Mouse (Mus musculus): ENCODE measurements around the gene Lhfpl2. TPM values are rescaled to one million over a fixed set of nuclear protein-coding genes. Genes with fewer than 3 reads are reported as not detected.

The Lhfpl2 gene
- polyA plus RNA-seq, 1 experiment = 22.5 TPM

DNA sequence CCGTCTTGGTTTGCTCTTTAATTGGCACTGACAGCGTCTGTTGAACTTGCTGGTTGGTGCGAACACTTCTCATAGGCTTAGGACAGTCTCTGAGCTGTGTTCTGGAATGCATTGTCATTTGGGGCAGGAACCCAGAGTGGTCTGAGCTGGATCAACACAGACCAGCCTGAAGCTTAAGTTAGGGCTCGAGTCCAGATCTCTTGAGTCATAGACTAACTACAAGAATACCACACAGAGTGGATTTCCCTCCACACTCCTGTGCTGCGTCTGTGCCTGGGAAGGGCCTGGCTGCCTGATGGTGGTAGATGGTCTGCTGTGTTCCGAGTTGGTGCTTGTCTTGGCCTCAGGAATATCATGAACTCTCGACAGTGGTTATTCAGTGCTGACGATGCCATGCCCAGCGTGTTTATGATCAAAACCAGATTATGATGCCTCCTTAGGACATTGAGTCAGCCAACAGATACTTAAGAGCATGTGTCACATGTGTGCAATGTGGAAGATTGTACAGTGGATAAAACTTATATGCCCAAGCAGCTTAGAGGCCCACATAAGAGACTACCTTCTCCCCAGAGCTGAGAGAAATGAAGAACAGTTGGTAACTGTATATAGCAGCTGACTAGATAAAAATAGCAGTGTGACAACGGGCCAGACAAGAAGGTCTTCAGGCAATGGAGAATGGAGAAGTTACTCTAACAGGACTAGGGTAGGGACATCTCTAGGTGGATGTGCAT, 127.3 kb downstream of the Lhfpl2 start:
- no peaks in the 10 kb centered on the region for H3K27me3 ChIP-seq (ENCODE audit: control insufficient read depth, insufficient read depth, low read length)
- peaks cover 16% of the 10 kb centered on the region for H3K4me1 ChIP-seq (ENCODE audit: control insufficient read depth, insufficient read depth, low read length)
- DNase-seq = no peak
- no peak overlapping the region for H3K27ac ChIP-seq (ENCODE audit: insufficient read depth, low read length)
- no peak for TF ChIP-seq POLR2A (IDR thresholded peaks at IDR 0.05; ENCODE audit: borderline replicate concordance, insufficient read depth, low read length)
- no peak for TF ChIP-seq CTCF (IDR thresholded peaks at IDR 0.05; ENCODE audit: borderline replicate concordance, insufficient read depth, low read depth, low read length)
- H3K4me3 ChIP-seq (replicated peaks; ENCODE audit: insufficient read depth, low read depth, low read length) = no peak overlapping the region
- WGBS = 67% methylated on average over 10 of the region's 10 CpGs

DNA sequence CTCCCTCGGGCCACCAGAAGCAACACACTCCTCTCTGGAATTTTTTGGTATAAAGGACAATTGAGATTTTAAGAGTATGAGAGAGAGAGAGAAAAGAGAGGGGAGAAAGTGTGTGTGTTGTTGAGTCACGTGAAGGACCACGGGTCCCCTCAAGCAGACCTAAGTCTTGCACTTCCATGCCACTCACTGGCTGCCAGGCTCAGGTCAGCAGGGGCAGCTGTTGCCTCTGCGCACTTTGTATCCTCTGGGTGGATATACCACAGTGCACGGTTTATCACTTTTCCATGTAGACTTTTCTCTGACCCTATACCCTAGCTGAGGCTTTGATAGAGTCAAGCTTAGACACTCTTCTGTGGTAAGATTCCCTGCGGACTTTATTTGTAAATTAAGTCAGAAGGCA, 128.0 kb downstream of the Lhfpl2 start:
- Histone ChIP-seq H3K27ac (ENCODE audit: insufficient read depth, low read length) (no peak overlapping the region), H3K4me3 (replicated peaks; ENCODE audit: insufficient read depth, low read depth, low read length) (no peak overlapping the region), H3K4me1 (ENCODE audit: control insufficient read depth, insufficient read depth, low read length) (peaks cover 19% of the 10 kb centered on the region), H3K27me3 (ENCODE audit: control insufficient read depth, insufficient read depth, low read length) (no peaks in the 10 kb centered on the region)
- DNase-seq = no peak
- 83% methylated on average over 5 of the region's 6 CpGs for whole genome bisulfite sequencing
- no peak for TF ChIP-seq POLR2A (IDR thresholded peaks at IDR 0.05; ENCODE audit: borderline replicate concordance, insufficient read depth, low read length)
- TF ChIP-seq CTCF (IDR thresholded peaks at IDR 0.05; ENCODE audit: borderline replicate concordance, insufficient read depth, low read depth, low read length) = no peak

DNA sequence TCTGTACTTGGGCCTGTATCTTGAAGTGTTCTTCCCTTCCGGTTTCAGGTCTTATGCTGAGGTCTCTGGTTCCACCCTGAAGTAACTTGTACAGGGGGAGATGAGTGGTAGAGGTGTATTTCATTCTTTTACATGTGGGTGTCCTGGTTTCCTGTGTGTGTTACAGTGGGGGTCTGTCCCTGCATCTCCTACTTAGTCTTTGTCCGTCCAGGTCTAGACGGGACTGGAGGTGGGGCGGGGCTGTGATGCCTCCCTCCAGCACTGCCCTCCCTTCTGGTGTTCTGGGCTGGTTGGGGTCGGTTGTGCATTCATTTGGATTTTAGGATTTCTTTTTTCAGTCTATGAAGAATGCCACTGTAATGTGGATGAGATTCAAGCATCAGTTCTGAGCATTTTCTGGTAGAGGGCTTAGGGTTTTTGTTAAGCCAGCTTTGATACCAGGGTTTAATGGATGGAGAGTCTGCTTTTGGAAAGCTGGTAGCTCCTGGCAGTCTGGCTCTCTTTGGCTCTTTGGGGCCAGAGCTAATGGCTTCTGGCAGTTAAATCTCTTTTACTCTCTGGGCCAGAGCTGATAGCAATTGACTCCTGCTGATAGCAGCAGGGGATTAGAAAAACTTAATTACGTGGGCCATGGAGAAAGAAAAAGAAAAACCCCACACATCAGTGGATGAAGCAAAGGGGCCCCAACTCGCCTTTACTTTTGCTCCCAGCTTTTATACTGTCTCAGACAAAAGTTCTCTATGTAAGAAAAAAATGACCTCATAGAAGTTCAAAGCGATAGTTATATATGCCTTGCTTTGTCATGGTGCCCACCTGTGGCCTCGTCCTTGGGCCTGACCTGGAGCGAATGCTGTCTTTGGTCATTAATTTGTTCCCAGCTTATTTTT, 130.8 kb downstream of the Lhfpl2 start:
- TF ChIP-seq CTCF (IDR thresholded peaks at IDR 0.05; ENCODE audit: borderline replicate concordance, insufficient read depth, low read depth, low read length) = no peak
- TF ChIP-seq POLR2A (IDR thresholded peaks at IDR 0.05; ENCODE audit: borderline replicate concordance, insufficient read depth, low read length) = no peak
- Histone ChIP-seq H3K4me3 (replicated peaks; ENCODE audit: insufficient read depth, low read depth, low read length) (no peak overlapping the region), H3K27ac (ENCODE audit: insufficient read depth, low read length) (no peak overlapping the region), H3K27me3 (ENCODE audit: control insufficient read depth, insufficient read depth, low read length) (no peaks in the 10 kb centered on the region), H3K4me1 (ENCODE audit: control insufficient read depth, insufficient read depth, low read length) (peaks cover 18% of the 10 kb centered on the region)
- WGBS = 51% methylated on average over 10 of the region's 10 CpGs
- DNase-seq = no peak

DNA sequence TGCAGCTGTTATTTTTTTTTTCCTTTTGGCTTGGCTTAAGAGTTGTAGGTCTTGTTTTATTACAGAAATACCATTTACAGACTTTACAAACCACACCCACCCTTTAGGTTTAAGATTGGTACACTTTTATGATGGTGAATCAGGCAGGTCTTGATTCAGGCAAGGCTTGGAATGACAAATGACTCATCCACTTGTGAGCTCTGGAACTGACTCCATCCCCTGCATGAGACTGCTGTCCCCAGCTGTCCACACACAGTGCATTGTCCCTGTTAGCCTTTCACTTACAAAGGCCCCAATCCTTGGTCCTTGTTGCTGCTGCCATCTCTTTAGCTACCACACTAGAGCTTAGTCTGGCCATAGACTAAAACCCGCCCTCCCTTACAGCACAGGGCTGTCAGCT, 132.8 kb downstream of the Lhfpl2 start:
- TF ChIP-seq CTCF (IDR thresholded peaks at IDR 0.05; ENCODE audit: borderline replicate concordance, insufficient read depth, low read depth, low read length) (no peak), POLR2A (IDR thresholded peaks at IDR 0.05; ENCODE audit: borderline replicate concordance, insufficient read depth, low read length) (no peak)
- 95% methylated on average over 1 of the region's 1 CpGs for WGBS
- DNase-seq = no peak

DNA sequence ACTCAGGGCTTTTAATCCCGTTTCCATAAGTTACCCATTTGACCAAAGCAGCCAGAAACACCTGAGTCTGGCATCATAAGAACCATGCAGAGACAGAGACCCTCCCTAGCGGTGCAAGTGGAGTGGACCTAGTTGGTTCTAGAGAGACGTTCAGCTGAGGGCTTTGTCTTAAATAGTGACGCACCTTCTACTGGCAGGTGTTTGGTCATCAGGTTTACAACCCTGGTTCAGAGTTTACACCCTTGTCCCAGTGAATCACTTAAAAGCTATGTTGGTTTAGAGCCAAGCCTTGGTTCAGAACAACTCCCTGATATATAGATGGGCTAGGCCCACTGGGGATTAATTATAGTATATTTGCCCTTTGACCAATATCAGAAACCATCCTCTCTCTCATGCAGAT, 135.6 kb downstream of the Lhfpl2 start:
- Histone ChIP-seq H3K4me1 (ENCODE audit: control insufficient read depth, insufficient read depth, low read length) (peaks cover 7% of the 10 kb centered on the region), H3K4me3 (replicated peaks; ENCODE audit: insufficient read depth, low read depth, low read length) (no peak overlapping the region), H3K27ac (ENCODE audit: insufficient read depth, low read length) (no peak overlapping the region), H3K27me3 (ENCODE audit: control insufficient read depth, insufficient read depth, low read length) (no peaks in the 10 kb centered on the region)
- DNase-seq = no peak
- 79% methylated on average over 4 of the region's 4 CpGs for WGBS
- TF ChIP-seq CTCF (IDR thresholded peaks at IDR 0.05; ENCODE audit: borderline replicate concordance, insufficient read depth, low read depth, low read length) = no peak
- TF ChIP-seq POLR2A (IDR thresholded peaks at IDR 0.05; ENCODE audit: borderline replicate concordance, insufficient read depth, low read length) = no peak

More for the DNA sequence above, 132.8 kb downstream of the Lhfpl2 start:
- Histone ChIP-seq H3K27ac (ENCODE audit: insufficient read depth, low read length) (no peak overlapping the region), H3K4me1 (ENCODE audit: control insufficient read depth, insufficient read depth, low read length) (peaks cover 11% of the 10 kb centered on the region), H3K27me3 (ENCODE audit: control insufficient read depth, insufficient read depth, low read length) (no peaks in the 10 kb centered on the region), H3K4me3 (replicated peaks; ENCODE audit: insufficient read depth, low read depth, low read length) (no peak overlapping the region)

DNA sequence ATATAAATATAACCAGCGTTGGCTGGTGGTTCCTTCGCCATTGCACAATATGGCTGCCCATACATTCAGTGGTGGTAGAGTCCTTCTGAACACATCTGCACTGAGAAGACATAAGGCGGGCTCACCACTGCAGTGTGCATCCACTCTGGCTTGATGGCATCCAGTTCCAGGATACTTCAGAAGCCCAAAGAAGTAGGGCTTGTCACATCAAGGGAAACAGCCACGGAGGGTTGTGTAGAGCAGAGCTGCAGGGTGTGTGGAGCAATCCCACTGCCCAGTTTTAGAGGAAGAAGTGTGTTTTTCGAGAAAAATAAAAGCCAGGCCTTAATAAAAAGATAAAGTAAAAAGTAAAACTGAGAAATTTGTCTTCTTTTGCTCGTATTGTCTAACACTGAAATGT, 141.0 kb downstream of the Lhfpl2 start:
- no peak for TF ChIP-seq CTCF (IDR thresholded peaks at IDR 0.05; ENCODE audit: borderline replicate concordance, insufficient read depth, low read depth, low read length)
- TF ChIP-seq POLR2A (IDR thresholded peaks at IDR 0.05; ENCODE audit: borderline replicate concordance, insufficient read depth, low read length) = no peak
- Histone ChIP-seq H3K27me3 (ENCODE audit: control insufficient read depth, insufficient read depth, low read length) (no peaks in the 10 kb centered on the region), H3K4me3 (replicated peaks; ENCODE audit: insufficient read depth, low read depth, low read length) (no peak overlapping the region), H3K27ac (ENCODE audit: insufficient read depth, low read length) (no peak overlapping the region), H3K4me1 (ENCODE audit: control insufficient read depth, insufficient read depth, low read length) (no peaks in the 10 kb centered on the region)
- 92% methylated on average over 6 of the region's 6 CpGs for WGBS
- no peak for DNase-seq

DNA sequence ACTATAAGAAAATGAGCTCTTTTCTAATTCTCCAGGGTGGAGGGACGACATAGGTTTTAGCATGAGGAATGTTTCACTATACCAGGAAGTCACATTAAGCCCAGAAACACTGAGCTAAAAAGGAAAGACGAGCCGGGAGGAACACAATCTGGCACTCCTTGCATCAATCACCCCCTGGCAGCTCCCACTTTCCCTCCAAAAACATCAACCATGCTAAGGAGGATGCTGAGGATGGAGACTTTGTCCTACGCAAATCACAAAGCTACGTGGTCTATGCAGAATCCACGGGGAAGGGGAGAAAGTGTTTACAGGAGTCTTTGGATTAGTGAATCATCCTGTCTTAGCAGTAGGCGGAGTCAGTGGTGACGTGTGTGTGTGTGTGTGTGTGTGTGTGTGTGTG, 142.2 kb downstream of the Lhfpl2 start:
- TF ChIP-seq POLR2A (IDR thresholded peaks at IDR 0.05; ENCODE audit: borderline replicate concordance, insufficient read depth, low read length) (no peak), CTCF (IDR thresholded peaks at IDR 0.05; ENCODE audit: borderline replicate concordance, insufficient read depth, low read depth, low read length) (no peak)
- DNase-seq = no peak
- Histone ChIP-seq H3K27ac (ENCODE audit: insufficient read depth, low read length) (no peak overlapping the region), H3K27me3 (ENCODE audit: control insufficient read depth, insufficient read depth, low read length) (no peaks in the 10 kb centered on the region), H3K4me3 (replicated peaks; ENCODE audit: insufficient read depth, low read depth, low read length) (no peak overlapping the region), H3K4me1 (ENCODE audit: control insufficient read depth, insufficient read depth, low read length) (no peaks in the 10 kb centered on the region)
- WGBS = 70% methylated on average over 8 of the region's 8 CpGs
